Mouse (Mus musculus): ENCODE data around the gene Col4a3. TPM values are rescaled to one million over a fixed set of nuclear protein-coding genes. Genes with fewer than 3 reads are reported as not detected.

The Col4a3 gene
- polyA plus RNA-seq, 1 experiment from 2014 or later: 0.13 TPM

- no peak for ATAC-seq (ENCODE audit: insufficient number of reproducible peaks, low FRiP score, low TSS enrichment, low read depth)
- Histone ChIP-seq H3K4me2 (replicated peaks) (no peak overlapping the region), H3K27ac (replicated peaks) (no peak overlapping the region), H3K36me3 (no peaks in the 10 kb centered on the region), H3K4me3 (replicated peaks) (no peak overlapping the region), H3K9ac (no peak overlapping the region), H3K4me1 (no peaks in the 10 kb centered on the region), H3K9me3 (replicated peaks) (no peaks in the 10 kb centered on the region), H3K27me3 (no peaks in the 10 kb centered on the region)
- WGBS: 92% methylated on average over 9 of the region's 9 CpGs
Measured at GRCm38 (mm10) chr1:82635254-82635620, 48.5 kb downstream of the Col4a3 start.

GRCm38 (mm10) chr1:82636321-82636720 is 49.6 kb downstream of the Col4a3 start:
- H3K36me3 ChIP-seq: no peaks in the 10 kb centered on the region
- H3K4me2 ChIP-seq (replicated peaks): no peak overlapping the region
- no peaks in the 10 kb centered on the region for H3K9me3 ChIP-seq (replicated peaks)
- H3K4me3 ChIP-seq (replicated peaks): no peak overlapping the region
- no peaks in the 10 kb centered on the region for H3K4me1 ChIP-seq
- no peak overlapping the region for H3K27ac ChIP-seq (replicated peaks)
- ATAC-seq (ENCODE audit: insufficient number of reproducible peaks, low FRiP score, low TSS enrichment, low read depth): no peak; the same call in 1 of the 2 replicates
- H3K27me3 ChIP-seq: no peaks in the 10 kb centered on the region
- no peak overlapping the region for H3K9ac ChIP-seq
- WGBS: 71% methylated on average over 4 of the region's 4 CpGs

GRCm38 (mm10) chr1:82637414-82637813 is 50.7 kb downstream of the Col4a3 start:
- Histone ChIP-seq H3K9ac (no peak overlapping the region), H3K9me3 (replicated peaks) (no peaks in the 10 kb centered on the region), H3K27ac (replicated peaks) (no peak overlapping the region), H3K4me2 (replicated peaks) (no peak overlapping the region), H3K27me3 (no peaks in the 10 kb centered on the region), H3K4me3 (replicated peaks) (no peak overlapping the region), H3K4me1 (no peaks in the 10 kb centered on the region), H3K36me3 (no peaks in the 10 kb centered on the region)
- ATAC-seq (ENCODE audit: insufficient number of reproducible peaks, low FRiP score, low TSS enrichment, low read depth): no peak
- WGBS: 87% methylated on average over 7 of the region's 7 CpGs

GRCm38 (mm10) chr1:82638428-82638827 is 51.7 kb downstream of the Col4a3 start:
- Histone ChIP-seq H3K9ac (no peak overlapping the region), H3K27ac (replicated peaks) (no peak overlapping the region), H3K36me3 (no peaks in the 10 kb centered on the region), H3K27me3 (no peaks in the 10 kb centered on the region), H3K4me3 (replicated peaks) (no peak overlapping the region), H3K4me2 (replicated peaks) (no peak overlapping the region), H3K9me3 (replicated peaks) (no peaks in the 10 kb centered on the region), H3K4me1 (no peaks in the 10 kb centered on the region)
- no peak for ATAC-seq (ENCODE audit: insufficient number of reproducible peaks, low FRiP score, low TSS enrichment, low read depth)
- WGBS: 87% methylated on average over 2 of the region's 2 CpGs

GRCm38 (mm10) chr1:82641316-82641987 is 54.7 kb downstream of the Col4a3 start:
- peak overlapping the region; percentile 24 for H3K4me2 ChIP-seq (replicated peaks)
- ATAC-seq (ENCODE audit: insufficient number of reproducible peaks, low FRiP score, low TSS enrichment, low read depth): no peak
- no peak overlapping the region for H3K27ac ChIP-seq (replicated peaks)
- H3K4me3 ChIP-seq (replicated peaks): peak overlapping the region; percentile 18; the same call in 1 of the 2 replicates
- no peak overlapping the region for H3K9ac ChIP-seq
- no peaks in the 10 kb centered on the region for H3K4me1 ChIP-seq
- WGBS: 31% methylated on average over 18 of the region's 18 CpGs
- no peaks in the 10 kb centered on the region for H3K36me3 ChIP-seq
- H3K27me3 ChIP-seq: no peaks in the 10 kb centered on the region
- no peaks in the 10 kb centered on the region for H3K9me3 ChIP-seq (replicated peaks)

- Histone ChIP-seq H3K4me3 (replicated peaks) (no peak overlapping the region), H3K36me3 (no peaks in the 10 kb centered on the region), H3K9me3 (replicated peaks) (no peaks in the 10 kb centered on the region), H3K4me1 (no peaks in the 10 kb centered on the region), H3K4me2 (replicated peaks) (no peak overlapping the region), H3K27me3 (no peaks in the 10 kb centered on the region), H3K27ac (replicated peaks) (no peak overlapping the region), H3K9ac (no peak overlapping the region)
- 66% methylated on average over 10 of the region's 10 CpGs for WGBS
- no peak for ATAC-seq (ENCODE audit: insufficient number of reproducible peaks, low FRiP score, low TSS enrichment, low read depth)
Measured at GRCm38 (mm10) chr1:82647989-82648388, 61.3 kb downstream of the Col4a3 start.

GRCm38 (mm10) chr1:82650868-82651267 is 64.1 kb downstream of the Col4a3 start:
- Histone ChIP-seq H3K9ac (no peak overlapping the region), H3K27ac (replicated peaks) (no peak overlapping the region), H3K27me3 (no peaks in the 10 kb centered on the region), H3K9me3 (replicated peaks) (no peaks in the 10 kb centered on the region), H3K4me2 (replicated peaks) (no peak overlapping the region), H3K4me1 (no peaks in the 10 kb centered on the region), H3K4me3 (replicated peaks) (no peak overlapping the region), H3K36me3 (no peaks in the 10 kb centered on the region)
- ATAC-seq (ENCODE audit: insufficient number of reproducible peaks, low FRiP score, low TSS enrichment, low read depth): no peak
- 87% methylated on average over 4 of the region's 4 CpGs for WGBS

GRCm38 (mm10) chr1:82654046-82654445 is 67.3 kb downstream of the Col4a3 start:
- Histone ChIP-seq H3K9ac (no peak overlapping the region), H3K36me3 (no peaks in the 10 kb centered on the region), H3K4me2 (replicated peaks) (no peak overlapping the region), H3K27ac (replicated peaks) (no peak overlapping the region), H3K27me3 (no peaks in the 10 kb centered on the region), H3K4me3 (replicated peaks) (no peak overlapping the region), H3K9me3 (replicated peaks) (no peaks in the 10 kb centered on the region), H3K4me1 (no peaks in the 10 kb centered on the region)
- no peak for ATAC-seq (ENCODE audit: insufficient number of reproducible peaks, low FRiP score, low TSS enrichment, low read depth)
- 54% methylated on average over 7 of the region's 7 CpGs for WGBS

- Histone ChIP-seq H3K36me3 (no peaks in the 10 kb centered on the region), H3K4me3 (replicated peaks) (no peak overlapping the region), H3K9me3 (replicated peaks) (no peaks in the 10 kb centered on the region), H3K9ac (no peak overlapping the region), H3K4me2 (replicated peaks) (no peak overlapping the region), H3K27me3 (no peaks in the 10 kb centered on the region), H3K27ac (replicated peaks) (no peak overlapping the region), H3K4me1 (no peaks in the 10 kb centered on the region)
- ATAC-seq (ENCODE audit: insufficient number of reproducible peaks, low FRiP score, low TSS enrichment, low read depth): no peak
- WGBS: 63% methylated on average over 3 of the region's 3 CpGs
Measured at GRCm38 (mm10) chr1:82656452-82656851, 69.7 kb downstream of the Col4a3 start.

GRCm38 (mm10) chr1:82662269-82662668 is 75.5 kb downstream of the Col4a3 start:
- Histone ChIP-seq H3K9ac (no peak overlapping the region), H3K27ac (replicated peaks) (no peak overlapping the region), H3K36me3 (no peaks in the 10 kb centered on the region), H3K4me3 (replicated peaks) (no peak overlapping the region), H3K4me2 (replicated peaks) (no peak overlapping the region), H3K9me3 (replicated peaks) (no peaks in the 10 kb centered on the region), H3K27me3 (no peaks in the 10 kb centered on the region), H3K4me1 (no peaks in the 10 kb centered on the region)
- WGBS: 70% methylated on average over 2 of the region's 2 CpGs
- ATAC-seq (ENCODE audit: insufficient number of reproducible peaks, low FRiP score, low TSS enrichment, low read depth): no peak

- H3K9ac ChIP-seq: no peak overlapping the region
- no peak for ATAC-seq (ENCODE audit: insufficient number of reproducible peaks, low FRiP score, low TSS enrichment, low read depth)
- no peaks in the 10 kb centered on the region for H3K4me1 ChIP-seq
- H3K27me3 ChIP-seq: no peaks in the 10 kb centered on the region
- H3K4me3 ChIP-seq (replicated peaks): no peak overlapping the region
- WGBS: 35% methylated on average over 2 of the region's 2 CpGs
- no peaks in the 10 kb centered on the region for H3K9me3 ChIP-seq (replicated peaks)
- H3K27ac ChIP-seq (replicated peaks): no peak overlapping the region
- no peaks in the 10 kb centered on the region for H3K36me3 ChIP-seq
- no peak overlapping the region for H3K4me2 ChIP-seq (replicated peaks)
Measured at GRCm38 (mm10) chr1:82663522-82663921, 76.8 kb downstream of the Col4a3 start.

- Histone ChIP-seq H3K9me3 (replicated peaks) (no peaks in the 10 kb centered on the region), H3K4me2 (replicated peaks) (no peak overlapping the region), H3K36me3 (no peaks in the 10 kb centered on the region), H3K27ac (replicated peaks) (no peak overlapping the region), H3K9ac (no peak overlapping the region), H3K4me3 (replicated peaks) (no peak overlapping the region), H3K4me1 (no peaks in the 10 kb centered on the region), H3K27me3 (no peaks in the 10 kb centered on the region)
- WGBS: 77% methylated on average over 5 of the region's 5 CpGs
- no peak for ATAC-seq (ENCODE audit: insufficient number of reproducible peaks, low FRiP score, low TSS enrichment, low read depth)
Measured at GRCm38 (mm10) chr1:82686328-82686727, 99.6 kb downstream of the Col4a3 start.

Measured in embryonic facial prominence, embryonic 15.5 days (tissue).